ENCODE assay signal across 8 mouse cellular contexts in genomic region chr2:165825964-165826712, GRCm38 (mm10).
DNase-seq lines count a peak whose midpoint lies in the region; ATAC-seq and TF ChIP-seq lines count a peak whose summit lies in the region.

No protein-coding gene starts in this region.

- peaks cover 97% of the 10 kb centered on the region for H3K4me1 ChIP-seq in E14TG2a.4 (replicated peaks; ENCODE audit: low read depth, low read length)
- H3K4me1 ChIP-seq in forebrain, embryonic 14.5 days (ENCODE audit: control insufficient read depth, insufficient read depth, low read length), result peaks cover 2% of the 10 kb centered on the region; the same call in 1 of the 2 replicates
- H3K4me1 ChIP-seq in lung, embryonic 14.5 days (ENCODE audit: insufficient read depth), result no peaks in the 10 kb centered on the region

- peak; percentile 90 for DNase-seq in cerebellum, adult 11 months
- DNase-seq in forebrain, embryonic 14.5 days (ENCODE audit: low spot score), result peak; percentile 64
- DNase-seq in heart, postnatal 36 days, result peak; percentile 89
- DNase-seq in layer of hippocampus, adult 9-10 months (ENCODE audit: low spot score), result peak; percentile 40
- DNase-seq in lung, embryonic 14.5 days, result peak; percentile 78
- DNase-seq in ovary, postnatal 14 days (ENCODE audit: low spot score), result peak; percentile 78
- DNase-seq in thymus, postnatal 14 days, result peak; percentile 65

- peak; percentile 65 for ATAC-seq in forebrain, embryonic 14.5 days
- peak; percentile 76; the same call in 1 of the 2 replicates for ATAC-seq in lung, embryonic 14.5 days (ENCODE audit: insufficient read depth)

- no peak overlapping the region for H3K4me3 ChIP-seq in E14TG2a.4 (replicated peaks; ENCODE audit: low read length)
- H3K4me3 ChIP-seq in forebrain, embryonic 14.5 days (ENCODE audit: low read depth, low read length), result no peak overlapping the region
- H3K4me3 ChIP-seq in lung, embryonic 14.5 days (ENCODE audit: low read depth, low read length), result no peak overlapping the region

- WGBS in forebrain, embryonic 14.5 days, result 68% methylated on average over 10 of the region's 10 CpGs
- WGBS in lung, embryonic 14.5 days, result 75% methylated on average over 10 of the region's 10 CpGs

- no peaks in the 10 kb centered on the region for H3K9me3 ChIP-seq in E14TG2a.4 (ENCODE audit: low read length)
- no peaks in the 10 kb centered on the region for H3K9me3 ChIP-seq in forebrain, embryonic 14.5 days (replicated peaks; ENCODE audit: control insufficient read depth, low read length)
- no peaks in the 10 kb centered on the region for H3K9me3 ChIP-seq in lung, embryonic 14.5 days (ENCODE audit: low read depth, low read length)

- H3K27ac ChIP-seq in forebrain, embryonic 14.5 days (ENCODE audit: low read depth, low read length), result no peak overlapping the region
- no peak overlapping the region for H3K27ac ChIP-seq in lung, embryonic 14.5 days (ENCODE audit: low read depth)

- peaks cover 100% of the 10 kb centered on the region for H3K36me3 ChIP-seq in E14TG2a.4 (ENCODE audit: insufficient read depth, low read length)
- peaks cover 84% of the 10 kb centered on the region for H3K36me3 ChIP-seq in forebrain, embryonic 14.5 days (ENCODE audit: control insufficient read depth, insufficient read depth, low read length)
- H3K36me3 ChIP-seq in lung, embryonic 14.5 days (ENCODE audit: insufficient read depth), result peaks cover 96% of the 10 kb centered on the region

- TF ChIP-seq CTCF in E14TG2a.4 (conservative IDR thresholded peaks at IDR 0.05; ENCODE audit: low read length), result peak; percentile 65
- peak; percentile 86 for TF ChIP-seq CTCF in lung, embryonic 14.5 days (IDR thresholded peaks at IDR 0.05; ENCODE audit: low read depth)

- no peaks in the 10 kb centered on the region for H3K27me3 ChIP-seq in E14TG2a.4 (ENCODE audit: insufficient read depth, low read length)
- H3K27me3 ChIP-seq in forebrain, embryonic 14.5 days (replicated peaks; ENCODE audit: control insufficient read depth, insufficient read depth, low read length), result no peaks in the 10 kb centered on the region
- H3K27me3 ChIP-seq in lung, embryonic 14.5 days (ENCODE audit: insufficient read depth, low read length), result no peaks in the 10 kb centered on the region

- H3K4me2 ChIP-seq in forebrain, embryonic 14.5 days (ENCODE audit: low read length), result no peak overlapping the region
- H3K4me2 ChIP-seq in lung, embryonic 14.5 days, result no peak overlapping the region

- H3K9ac ChIP-seq in forebrain, embryonic 14.5 days (ENCODE audit: low read length), result 0 out of 2 replicates have a peak overlapping the region, but pooled peaks have one; percentile 32
- no peak overlapping the region for H3K9ac ChIP-seq in lung, embryonic 14.5 days

- intact Hi-C loops in heart, postnatal 36 days (cut with DNase I), result loop anchor here (1.0 to 2.0 kb wide), 3 partner anchors 74 to 221 kb away; no protein-coding TSS in a partner anchor

Comparison
In these comparisons a context has a peak if more than half of its experiments do, and no peak if none do; other contexts are left out.
1. DNase-seq: peak in every context shown above with its lines; median percentile 90 in cerebellum, adult 11 months; 89 in heart, postnatal 36 days; 78 in lung, embryonic 14.5 days; 78 in ovary, postnatal 14 days; 65 in thymus, postnatal 14 days; 64 in forebrain, embryonic 14.5 days; 40 in layer of hippocampus, adult 9-10 months.